Mouse (Mus musculus) gastrocnemius, adult 8-10 months (tissue): Measurements from ENCODE around the gene Ormdl3. TPM values are rescaled to one million over a fixed set of nuclear protein-coding genes. Genes with fewer than 3 reads are reported as not detected.
A peak's percentile ranks its signal among the peaks of the same experiment; 100 is the strongest.
"Not testable (repeated sequence)": the region's sequence is repeated elsewhere in the genome, so short reads cannot be mapped to it uniquely, and the experiment has no call there.

Experiments
- DNase-seq, 2 experiments: peaks; one replicate each; pipeline ENCODE4 v3.0.0; 2022; ENCODE audit warnings: low spot score in 2 of 2
- total RNA-seq, 4 experiments: library from RNA; stranded (reverse); gene quantifications; 2 replicates each; pipeline ENCODE4 v1.2.4; 2022

Ormdl3 gene
- total RNA-seq, result 10 to 100 TPM; 26.7 to 31.9 (median 28.4) TPM

GRCm38 (mm10) chr11:98586892-98587563 is at the start of gene Ormdl3:
Ormdl3 (minus strand) TSS chr11:98587368.
- DNase-seq, result peak; percentile 97

- DNase-seq, result not testable (repeated sequence)
Measured at GRCm38 (mm10) chr11:98635312-98635970, 48.3 kb upstream of the Ormdl3 start.

- no peak for DNase-seq
Measured at GRCm38 (mm10) chr11:98630646-98631045, 43.5 kb upstream of the Ormdl3 start.

- DNase-seq, result no peak
Measured at GRCm38 (mm10) chr11:98628706-98629105, 41.5 kb upstream of the Ormdl3 start.

GRCm38 (mm10) chr11:98625611-98626410 is 38.6 kb upstream of the Ormdl3 start, which contains the start of the genes Gm12355 and Gsdma3:
Gm12355 (minus strand) TSS chr11:98625661.
Gsdma3 (plus strand) TSS chr11:98626360.
- DNase-seq, result no peak

GRCm38 (mm10) chr11:98624381-98624780 is 37.2 kb upstream of the Ormdl3 start:
- DNase-seq, result not testable (repeated sequence)

GRCm38 (mm10) chr11:98623981-98624380 is 36.8 kb upstream of the Ormdl3 start:
- DNase-seq, result not testable (repeated sequence)

- no peak for DNase-seq
Measured at GRCm38 (mm10) chr11:98620791-98621190, 33.6 kb upstream of the Ormdl3 start.

- DNase-seq, result no peak
Measured at GRCm38 (mm10) chr11:98606763-98607162, 19.6 kb upstream of the Ormdl3 start.

GRCm38 (mm10) chr11:98604911-98605310 is 17.7 kb upstream of the Ormdl3 start:
- DNase-seq, result not testable (repeated sequence)

GRCm38 (mm10) chr11:98603953-98604352 is 16.8 kb upstream of the Ormdl3 start:
- DNase-seq, result no peak

- no peak for DNase-seq
Measured at GRCm38 (mm10) chr11:98602090-98602690, 15.0 kb upstream of the Ormdl3 start.

GRCm38 (mm10) chr11:98599291-98599690 is 12.1 kb upstream of the Ormdl3 start:
- no peak for DNase-seq

- no peak for DNase-seq
Measured at GRCm38 (mm10) chr11:98598851-98599290, 11.7 kb upstream of the Ormdl3 start.

GRCm38 (mm10) chr11:98597991-98598390 is 10.8 kb upstream of the Ormdl3 start, which contains the start of gene Lrrc3c:
Lrrc3c (plus strand) TSS chr11:98598291.
- no peak for DNase-seq

- no peak for DNase-seq
Measured at GRCm38 (mm10) chr11:98597363-98597762, 10.2 kb upstream of the Ormdl3 start.

- DNase-seq, result no peak
Measured at GRCm38 (mm10) chr11:98595955-98596354, 8.8 kb upstream of the Ormdl3 start.

GRCm38 (mm10) chr11:98595473-98595872 is 8.3 kb upstream of the Ormdl3 start:
- no peak for DNase-seq

- no peak for DNase-seq
Measured at GRCm38 (mm10) chr11:98595021-98595420, 7.9 kb upstream of the Ormdl3 start.

- no peak for DNase-seq
Measured at GRCm38 (mm10) chr11:98590548-98591445, 3.6 kb upstream of the Ormdl3 start.
